Mouse (Mus musculus) kidney, adult 2 months (tissue): ENCODE measurements at regions not wholly inside any gene's neighbourhood (a gene's known extent, or its start where the extent isn't known, plus 50 kb on each side); places are given as distances from the start of the nearest gene placed in this dataset.

ENCODE experiments used
- DNase-seq: peaks from one replicate; pipeline ENCODE4 v3.0.0; 2021
- H3K27ac ChIP-seq: fragments of 200-500 bp; 2 replicates; pipeline ENCODE4 v1.5.1; 2012; ENCODE audit warnings: low read depth, low read length, control low read depth, inconsistent platforms; ENCODE audit not compliant: insufficient read depth
- H3K27me3 ChIP-seq: fragments of 200-500 bp; replicated peaks from 2 replicates; pipeline ENCODE4 v1.6.1; 2012; ENCODE audit warnings: mild to moderate bottlenecking, moderate library complexity, low read length, inconsistent platforms; ENCODE audit not compliant: control insufficient read depth, insufficient read depth
- H3K36me3 ChIP-seq: fragments of 200-500 bp; 2 replicates; pipeline ENCODE4 v1.6.1; 2012; ENCODE audit warnings: mild to moderate bottlenecking, moderate library complexity, low read length, inconsistent platforms; ENCODE audit not compliant: control insufficient read depth, insufficient read depth
- H3K4me1 ChIP-seq: fragments of 200-500 bp; 2 replicates; pipeline ENCODE4 v1.6.1; 2011; ENCODE audit warnings: low read length; ENCODE audit not compliant: control insufficient read depth, insufficient read depth
- H3K4me3 ChIP-seq: fragments of 200-500 bp; 2 replicates; pipeline ENCODE4 v1.5.1; 2011; ENCODE audit warnings: mild to moderate bottlenecking, low read depth, low read length, control low read depth; ENCODE audit not compliant: insufficient read depth
- CTCF ChIP-seq: fragments of 200-500 bp; conservative IDR thresholded peaks from 2 replicates; pipeline ENCODE4 v1.5.1; 2011; ENCODE audit warnings: low read depth, mild to moderate bottlenecking, control low read depth, low read length, moderate library complexity, mixed read lengths; ENCODE audit not compliant: insufficient read depth, insufficient read length
- POLR2A ChIP-seq: fragments of 200-500 bp; IDR thresholded peaks from one replicate; pipeline ENCODE4 v1.6.1; 2011; ENCODE audit warnings: low read depth, low read length, control low read depth
- WGBS: fragments of 180-500 bp; shearing (Covaris S2); methylation state at CpG from one replicate; pipeline ENCODE4 v1.1.7; 2018; 5-methylcytosine and 5-hydroxymethylcytosine counted together

GRCm38 (mm10) chr9:85524733-85525132 lies 197.6 kb upstream of the Tent5a start:
- no peaks in the 10 kb centered on the region for H3K36me3 ChIP-seq
- H3K27ac ChIP-seq, result no peak overlapping the region
- H3K4me3 ChIP-seq, result no peak overlapping the region
- no peaks in the 10 kb centered on the region for H3K4me1 ChIP-seq
- no peak for DNase-seq
- H3K27me3 ChIP-seq, result no peaks in the 10 kb centered on the region
- TF ChIP-seq CTCF, result no peak
- no peak for TF ChIP-seq POLR2A

DNA sequence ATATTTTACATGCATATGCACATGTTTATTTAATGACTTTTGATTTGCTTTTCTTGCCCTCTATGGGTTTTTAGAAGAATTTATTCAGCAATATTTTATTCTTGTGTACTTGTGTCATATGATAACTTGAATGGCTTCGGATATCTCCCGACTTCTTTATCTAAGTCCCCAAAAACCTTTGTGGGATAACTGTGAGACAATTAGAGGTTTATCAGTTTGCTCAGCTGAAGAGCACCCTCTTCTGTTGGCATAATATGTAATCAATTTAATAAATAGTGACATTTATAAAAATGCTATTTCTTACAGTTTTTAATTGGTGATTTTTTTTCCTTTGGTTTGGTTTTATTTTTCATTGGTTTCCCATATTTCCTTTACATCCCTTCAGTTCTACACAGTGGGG lies 194.2 kb upstream of the Tent5a start:
- Histone ChIP-seq H3K4me3 (no peak overlapping the region), H3K36me3 (no peaks in the 10 kb centered on the region), H3K27ac (no peak overlapping the region), H3K4me1 (no peaks in the 10 kb centered on the region), H3K27me3 (no peaks in the 10 kb centered on the region)
- no peak for DNase-seq
- TF ChIP-seq CTCF (no peak), POLR2A (no peak)
- 66% methylated on average over 2 of the region's 2 CpGs for WGBS

- no peak for DNase-seq
- Histone ChIP-seq H3K27me3 (no peaks in the 10 kb centered on the region), H3K4me3 (no peak overlapping the region), H3K27ac (no peak overlapping the region), H3K4me1 (no peaks in the 10 kb centered on the region), H3K36me3 (no peaks in the 10 kb centered on the region)
- TF ChIP-seq CTCF, result no peak
- TF ChIP-seq POLR2A, result no peak
- 79% methylated on average over 6 of the region's 6 CpGs for WGBS
These were observed 193.8 kb upstream of the Tent5a start for GRCm38 (mm10) chr9:85520941-85521340.

DNA sequence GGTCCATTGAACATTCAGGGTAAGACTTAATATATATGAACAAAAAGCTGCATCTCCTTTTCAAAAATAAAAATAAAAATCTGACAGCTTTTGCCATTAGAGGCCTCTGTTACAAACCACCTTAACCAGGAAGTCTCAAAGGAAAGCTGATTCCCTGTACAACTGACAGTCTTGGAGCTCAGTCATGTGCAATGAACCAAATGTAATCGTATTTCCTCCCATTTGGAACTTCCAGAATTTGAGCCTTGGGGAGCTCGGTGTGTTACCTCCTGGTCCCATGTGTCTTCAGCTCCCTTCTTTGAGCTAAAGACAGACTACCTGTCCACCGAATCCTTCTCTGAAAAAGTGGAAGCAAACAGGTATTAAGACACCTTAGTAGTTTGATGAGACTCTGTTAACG lies 171.9 kb upstream of the Tent5a start:
- Histone ChIP-seq H3K4me1 (no peaks in the 10 kb centered on the region), H3K27me3 (no peaks in the 10 kb centered on the region), H3K4me3 (no peak overlapping the region), H3K36me3 (no peaks in the 10 kb centered on the region), H3K27ac (no peak overlapping the region)
- DNase-seq, result no peak
- TF ChIP-seq CTCF, result no peak
- TF ChIP-seq POLR2A, result no peak
- WGBS, result 46% methylated on average over 4 of the region's 4 CpGs

DNA sequence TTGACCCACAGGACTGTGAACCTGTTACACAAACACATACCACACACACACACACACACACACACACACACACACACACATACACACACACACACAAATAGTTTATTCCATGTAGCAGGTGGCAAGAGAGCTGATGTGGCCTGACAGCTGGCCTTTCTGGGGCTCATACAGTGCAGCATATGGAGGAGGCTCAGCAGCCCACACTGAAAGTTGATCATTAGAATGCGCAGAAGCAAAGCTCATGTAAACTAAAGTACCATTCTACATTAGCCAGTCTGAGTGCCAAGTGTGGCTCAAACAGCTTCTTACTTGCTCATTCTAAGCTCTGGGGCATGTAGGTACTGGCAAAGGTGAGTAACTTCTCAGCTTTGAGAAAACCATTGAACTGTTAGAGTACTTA lies 170.2 kb upstream of the Tent5a start:
- TF ChIP-seq POLR2A, result no peak
- TF ChIP-seq CTCF, result no peak
- WGBS, result 85% methylated on average over 1 of the region's 1 CpGs
- Histone ChIP-seq H3K4me3 (no peak overlapping the region), H3K4me1 (no peaks in the 10 kb centered on the region), H3K27ac (no peak overlapping the region), H3K36me3 (no peaks in the 10 kb centered on the region), H3K27me3 (no peaks in the 10 kb centered on the region)
- DNase-seq, result no peak

DNA sequence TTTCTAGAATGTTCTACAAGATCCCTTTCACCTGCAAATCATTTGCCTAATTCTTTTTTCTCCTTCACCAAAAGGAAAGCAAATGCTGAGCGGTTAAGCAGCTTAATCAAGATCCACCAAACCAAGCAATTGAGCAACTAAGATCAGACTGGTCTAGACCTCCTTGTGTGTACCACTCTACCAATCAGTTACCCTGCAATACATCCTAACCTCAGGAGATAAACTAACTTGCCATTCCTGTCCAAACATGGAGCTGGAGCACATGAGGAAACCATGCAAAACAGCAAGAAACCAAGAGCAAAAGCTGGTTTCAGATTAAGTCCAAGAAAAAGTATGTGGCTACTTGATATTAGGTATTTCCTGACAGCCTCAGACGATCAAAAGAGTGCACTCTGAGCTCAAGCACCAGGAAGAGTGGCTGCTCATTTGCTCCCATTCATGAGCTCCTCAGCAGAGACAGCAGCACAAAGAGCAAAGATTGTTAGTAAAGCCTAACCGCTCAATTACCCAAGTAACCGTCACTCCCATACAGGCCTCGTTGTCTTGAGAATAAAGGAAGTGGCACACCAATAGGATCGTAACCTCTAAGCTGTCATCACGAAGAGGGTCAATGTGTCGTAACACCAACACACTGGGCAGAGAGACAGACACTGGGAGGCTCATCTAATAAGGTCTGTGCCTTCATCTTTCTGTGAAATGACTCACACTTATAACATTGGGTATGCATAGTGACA lies 169.5 kb upstream of the Tent5a start:
- Histone ChIP-seq H3K27ac (no peak overlapping the region), H3K27me3 (no peaks in the 10 kb centered on the region), H3K36me3 (no peaks in the 10 kb centered on the region), H3K4me3 (no peak overlapping the region), H3K4me1 (no peaks in the 10 kb centered on the region)
- DNase-seq, result no peak
- WGBS, result 59% methylated on average over 8 of the region's 8 CpGs
- no peak for TF ChIP-seq CTCF
- no peak for TF ChIP-seq POLR2A

GRCm38 (mm10) chr9:85495056-85495455 lies 167.9 kb upstream of the Tent5a start:
- Histone ChIP-seq H3K27ac (no peak overlapping the region), H3K36me3 (no peaks in the 10 kb centered on the region), H3K27me3 (no peaks in the 10 kb centered on the region), H3K4me3 (no peak overlapping the region), H3K4me1 (no peaks in the 10 kb centered on the region)
- no peak for TF ChIP-seq POLR2A
- TF ChIP-seq CTCF, result no peak
- no peak for DNase-seq
- 56% methylated on average over 4 of the region's 4 CpGs for WGBS
